Mouse (Mus musculus) small intestine, adult 2 months (tissue): ENCODE results near the gene Ppp2r3c.

Experiments
- CTCF ChIP-seq: fragments of 200-500 bp; IDR thresholded peaks from 2 replicates; pipeline ENCODE4 v1.5.1; 2012; ENCODE audit warnings: low read depth, mild to moderate bottlenecking, control low read depth, inconsistent platforms, low read length, moderate library complexity, mixed read lengths; ENCODE audit not compliant: insufficient replicate concordance, insufficient read length; ENCODE audit errors: extremely low read depth
- POLR2A ChIP-seq: fragments of 200-500 bp; IDR thresholded peaks from 2 replicates; pipeline ENCODE4 v1.6.1; 2012; ENCODE audit warnings: low read depth, mild to moderate bottlenecking, control low read depth, inconsistent platforms, low read length, moderate library complexity

DNA sequence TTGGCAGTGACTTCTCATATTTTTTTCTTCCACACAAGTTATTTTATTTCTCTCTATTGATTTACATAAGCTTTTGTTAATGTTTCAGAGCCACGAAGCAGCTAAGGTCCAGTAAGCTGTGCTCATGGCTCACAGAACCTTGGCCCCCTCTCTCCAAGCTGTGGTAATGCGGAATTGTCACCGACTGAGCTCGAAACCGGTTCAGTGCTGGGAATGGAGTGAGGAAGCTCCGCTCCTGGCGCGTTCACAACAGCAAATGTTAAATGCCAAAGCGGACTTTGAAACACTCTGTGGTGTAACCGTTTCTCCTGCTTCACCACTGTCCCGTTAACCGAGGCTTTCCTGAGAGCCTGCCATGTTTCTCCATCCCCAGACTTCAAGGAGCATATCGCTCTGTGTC lies 41.8 kb upstream of the Ppp2r3c start:
- TF ChIP-seq CTCF (peak; percentile 16; the same call in 1 of the 2 replicates), POLR2A (no peak)
